ENCODE assay signal across 15 mouse cellular contexts in the genomic region with DNA sequence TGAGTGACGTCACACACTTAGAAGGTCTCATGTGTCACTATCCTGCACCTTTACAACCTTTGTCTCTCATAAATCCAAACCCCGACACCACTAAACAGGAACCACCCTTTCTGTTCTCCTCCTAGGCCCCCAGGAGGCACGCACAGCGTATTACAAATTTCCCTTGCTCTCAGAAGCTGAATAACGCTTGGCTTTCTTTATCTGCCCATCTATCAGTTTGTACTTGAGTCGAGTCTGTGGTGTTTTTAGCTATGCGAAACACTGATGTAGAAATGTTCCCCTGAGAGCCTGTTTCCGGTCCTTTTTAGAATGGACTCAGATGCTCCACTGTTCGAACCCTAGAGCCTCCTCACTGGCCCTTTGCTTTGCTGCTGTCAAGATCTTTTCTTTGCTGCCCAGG.
"Had no signal": no experiment of that assay in that cellular context is flagged by ENCODE, and none has a peak within 500 bp of the region (broad histone marks: within the 10 kb centered on the region; RNA-seq: fewer than 3 reads in every experiment).

No protein-coding gene starts in this region.

- H3K27me3 ChIP-seq: liver, embryonic 13.5 days; midbrain, embryonic 12.5 days; midbrain, embryonic 15.5 days; neural tube, embryonic 13.5 days had no signal

- ATAC-seq: midbrain, embryonic 15.5 days had no signal

- H3K4me2 ChIP-seq: liver, embryonic 13.5 days; midbrain, embryonic 12.5 days; midbrain, embryonic 15.5 days; neural tube, embryonic 13.5 days had no signal

- DNase-seq: kidney, adult 2 months; kidney, postnatal 25 days; liver, embryonic 13.5 days; lung, adult 2 months; lung, postnatal 14 days; lung, postnatal 4 days; right cerebral cortex, adult 18-20 months; right cerebral cortex, postnatal 14 days; right cerebral cortex, postnatal 4 days; thymus, adult 18-20 months; thymus, postnatal 36 days had no signal

- H3K4me3 ChIP-seq: layer of hippocampus, adult 2 months; liver, embryonic 13.5 days; midbrain, embryonic 12.5 days; midbrain, embryonic 15.5 days; neural tube, embryonic 13.5 days had no signal

- H3K36me3 ChIP-seq: liver, embryonic 13.5 days; midbrain, embryonic 12.5 days; midbrain, embryonic 15.5 days; neural tube, embryonic 13.5 days had no signal
